Mouse (Mus musculus): ENCODE measurements around the gene Cbx7. TPM values are rescaled to one million over a fixed set of nuclear protein-coding genes. Genes with fewer than 3 reads are reported as not detected.

The Cbx7 gene
- total RNA-seq (2014; rRNA removed; ENCODE audit: low replicate concordance) (0.50 and 2.1 TPM in 2 replicates), polyA plus RNA-seq (2015; fragmentation: Nextera tagmentation; extraction: Ambion mirVana) (0.82 and 1.0 TPM in 2 replicates)

GRCm38 (mm10) chr15:79970940-79971339 is at the start of gene Cbx7:
Gene Cbx7, minus strand, starts transcription at chr15:79971119.
- Histone ChIP-seq H3K4me1 (ENCODE audit: control insufficient read depth, insufficient read depth) (no peaks in the 10 kb centered on the region), H3K36me3 (replicated peaks; ENCODE audit: control insufficient read depth, insufficient read depth, low read length) (no peaks in the 10 kb centered on the region), H3K27ac (ENCODE audit: low read depth) (no peak within 1 kb of the TSS), H3K9ac (replicated peaks; ENCODE audit: low read depth, low read length) (no peak within 1 kb of the TSS), H3K4me3 (ENCODE audit: low read depth, low read length) (no peak within 1 kb of the TSS), H3K27me3 (ENCODE audit: control insufficient read depth, insufficient read depth, low read length) (no peaks in the 10 kb centered on the region), H3K9me3 (replicated peaks; ENCODE audit: control insufficient read depth, low read length) (no peaks in the 10 kb centered on the region), H3K4me2 (ENCODE audit: low read depth, low read length) (no peak within 1 kb of the TSS)
- no peak for TF ChIP-seq CTCF (IDR thresholded peaks at IDR 0.05; ENCODE audit: low read depth)
- no peak for TF ChIP-seq EP300 (IDR thresholded peaks at IDR 0.05; ENCODE audit: low read depth)
- ATAC-seq (ENCODE audit: insufficient read depth, low read depth) = no peak
- WGBS = 91% methylated on average over 11 of the region's 11 CpGs
- no peak for DNase-seq (ENCODE audit: low spot score)

GRCm38 (mm10) chr15:80020516-80020915 is 49.6 kb upstream of the Cbx7 start:
- Histone ChIP-seq H3K9me3 (replicated peaks; ENCODE audit: control insufficient read depth, low read length) (no peaks in the 10 kb centered on the region), H3K9ac (replicated peaks; ENCODE audit: low read depth, low read length) (no peak overlapping the region), H3K27me3 (ENCODE audit: control insufficient read depth, insufficient read depth, low read length) (peaks cover 9% of the 10 kb centered on the region), H3K4me1 (ENCODE audit: control insufficient read depth, insufficient read depth) (peaks cover 20% of the 10 kb centered on the region), H3K4me2 (ENCODE audit: low read depth, low read length) (no peak overlapping the region), H3K36me3 (replicated peaks; ENCODE audit: control insufficient read depth, insufficient read depth, low read length) (no peaks in the 10 kb centered on the region), H3K4me3 (ENCODE audit: low read depth, low read length) (no peak overlapping the region), H3K27ac (ENCODE audit: low read depth) (no peak overlapping the region)
- WGBS = 87% methylated on average over 4 of the region's 4 CpGs
- no peak for TF ChIP-seq EP300 (IDR thresholded peaks at IDR 0.05; ENCODE audit: low read depth)
- TF ChIP-seq CTCF (IDR thresholded peaks at IDR 0.05; ENCODE audit: low read depth) = no peak
- DNase-seq (ENCODE audit: low spot score) = no peak
- no peak for ATAC-seq (ENCODE audit: insufficient read depth, low read depth)

DNA sequence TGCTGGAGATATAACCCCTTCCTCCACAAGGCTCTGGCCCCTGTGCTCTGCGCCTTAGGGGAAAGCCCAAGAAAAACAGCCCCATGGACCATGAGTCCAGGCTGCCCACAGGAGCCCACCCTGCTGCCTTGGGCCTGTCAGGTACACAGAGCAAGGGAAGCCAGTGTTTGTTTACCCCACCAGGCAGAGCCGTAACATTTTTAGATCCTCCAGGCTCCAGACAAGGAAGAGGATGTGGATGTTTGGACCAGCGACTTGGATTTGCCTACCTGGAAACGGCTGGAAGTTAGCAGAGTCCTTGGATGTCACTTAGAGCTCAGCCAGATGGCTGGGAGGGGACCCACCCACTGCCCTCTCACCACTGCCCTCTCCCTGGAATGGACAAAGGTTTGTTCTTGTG is 48.7 kb upstream of the Cbx7 start:
- ATAC-seq (ENCODE audit: insufficient read depth, low read depth) (no peak), DNase-seq (ENCODE audit: low spot score) (no peak)
- Histone ChIP-seq H3K9ac (replicated peaks; ENCODE audit: low read depth, low read length) (no peak overlapping the region), H3K27me3 (ENCODE audit: control insufficient read depth, insufficient read depth, low read length) (peaks cover 17% of the 10 kb centered on the region), H3K4me2 (ENCODE audit: low read depth, low read length) (no peak overlapping the region), H3K4me3 (ENCODE audit: low read depth, low read length) (no peak overlapping the region), H3K9me3 (replicated peaks; ENCODE audit: control insufficient read depth, low read length) (no peaks in the 10 kb centered on the region), H3K27ac (ENCODE audit: low read depth) (no peak overlapping the region), H3K36me3 (replicated peaks; ENCODE audit: control insufficient read depth, insufficient read depth, low read length) (no peaks in the 10 kb centered on the region), H3K4me1 (ENCODE audit: control insufficient read depth, insufficient read depth) (peaks cover 15% of the 10 kb centered on the region)
- TF ChIP-seq CTCF (IDR thresholded peaks at IDR 0.05; ENCODE audit: low read depth) (no peak), EP300 (IDR thresholded peaks at IDR 0.05; ENCODE audit: low read depth) (no peak)
- 56% methylated on average over 4 of the region's 4 CpGs for WGBS

DNA sequence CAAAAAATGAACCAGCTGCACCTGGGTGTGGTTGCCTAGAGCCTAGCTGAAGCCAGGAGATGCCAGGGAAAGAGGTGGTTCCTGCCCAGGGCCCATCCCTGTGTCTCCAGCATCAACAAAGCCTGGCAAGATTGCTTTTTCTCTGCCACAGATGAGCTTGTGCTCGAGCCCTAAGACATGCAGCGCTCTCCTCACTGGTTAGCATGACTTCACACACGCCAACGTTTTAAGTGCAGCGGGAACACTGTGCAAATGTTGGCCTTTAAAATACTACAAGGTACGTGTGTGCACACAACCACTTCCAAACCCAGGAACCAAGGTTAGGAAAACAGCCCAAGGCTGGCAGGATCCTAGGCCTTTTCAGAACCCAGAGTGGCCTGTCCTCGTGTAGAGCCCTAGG is 48.3 kb upstream of the Cbx7 start:
- peaks cover 11% of the 10 kb centered on the region for H3K4me1 ChIP-seq (ENCODE audit: control insufficient read depth, insufficient read depth)
- H3K27me3 ChIP-seq (ENCODE audit: control insufficient read depth, insufficient read depth, low read length) = peaks cover 17% of the 10 kb centered on the region
- WGBS = 81% methylated on average over 7 of the region's 7 CpGs
- DNase-seq (ENCODE audit: low spot score) (no peak), ATAC-seq (ENCODE audit: insufficient read depth, low read depth) (no peak)
- H3K9ac ChIP-seq (replicated peaks; ENCODE audit: low read depth, low read length) = no peak overlapping the region
- H3K27ac ChIP-seq (ENCODE audit: low read depth) = no peak overlapping the region
- H3K4me2 ChIP-seq (ENCODE audit: low read depth, low read length) = no peak overlapping the region
- H3K4me3 ChIP-seq (ENCODE audit: low read depth, low read length) = no peak overlapping the region
- no peaks in the 10 kb centered on the region for H3K36me3 ChIP-seq (replicated peaks; ENCODE audit: control insufficient read depth, insufficient read depth, low read length)
- TF ChIP-seq EP300 (IDR thresholded peaks at IDR 0.05; ENCODE audit: low read depth) (no peak), CTCF (IDR thresholded peaks at IDR 0.05; ENCODE audit: low read depth) (no peak)
- H3K9me3 ChIP-seq (replicated peaks; ENCODE audit: control insufficient read depth, low read length) = no peaks in the 10 kb centered on the region

DNA sequence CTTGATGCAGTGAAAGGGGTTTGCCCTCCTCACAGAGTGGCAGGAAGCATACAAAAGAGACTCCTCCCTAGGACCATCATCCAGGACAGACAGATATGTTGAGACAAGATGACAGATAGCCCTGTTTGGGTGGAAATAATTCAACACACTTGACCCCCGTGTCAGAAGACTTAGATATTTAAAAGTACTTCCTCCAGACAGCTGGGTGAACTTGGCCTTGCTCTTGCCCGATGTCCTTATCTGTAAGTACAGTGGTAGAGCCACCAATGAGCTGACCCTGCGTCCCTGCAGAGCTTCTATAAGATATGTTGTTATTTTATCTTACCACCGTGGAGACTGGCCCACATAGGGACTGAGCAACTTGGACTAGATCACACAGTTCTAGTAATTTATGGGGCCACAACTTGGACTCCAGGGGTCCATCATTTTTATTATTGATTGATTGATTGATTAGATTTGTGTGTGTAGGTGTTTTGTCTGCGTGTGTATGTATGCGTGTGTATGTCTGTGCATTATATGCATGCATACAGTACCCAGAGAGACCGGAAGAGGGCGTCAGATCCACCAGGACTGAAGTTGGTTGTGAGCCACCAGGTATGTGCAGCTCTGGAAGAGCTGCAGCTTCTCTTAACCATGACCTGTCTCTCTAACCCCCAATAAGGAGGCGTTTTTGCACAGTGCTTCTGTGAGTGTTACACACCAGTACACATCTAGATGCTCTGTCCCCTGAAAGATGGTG is 45.8 kb upstream of the Cbx7 start:
- Histone ChIP-seq H3K36me3 (replicated peaks; ENCODE audit: control insufficient read depth, insufficient read depth, low read length) (no peaks in the 10 kb centered on the region), H3K9ac (replicated peaks; ENCODE audit: low read depth, low read length) (no peak overlapping the region), H3K4me1 (ENCODE audit: control insufficient read depth, insufficient read depth) (peaks cover 25% of the 10 kb centered on the region), H3K9me3 (replicated peaks; ENCODE audit: control insufficient read depth, low read length) (no peaks in the 10 kb centered on the region), H3K4me3 (ENCODE audit: low read depth, low read length) (no peak overlapping the region), H3K27me3 (ENCODE audit: control insufficient read depth, insufficient read depth, low read length) (peaks cover 40% of the 10 kb centered on the region), H3K4me2 (ENCODE audit: low read depth, low read length) (no peak overlapping the region), H3K27ac (ENCODE audit: low read depth) (no peak overlapping the region)
- no peak for TF ChIP-seq EP300 (IDR thresholded peaks at IDR 0.05; ENCODE audit: low read depth)
- TF ChIP-seq CTCF (IDR thresholded peaks at IDR 0.05; ENCODE audit: low read depth) = no peak
- 75% methylated on average over 9 of the region's 9 CpGs for WGBS
- DNase-seq (ENCODE audit: low spot score) (no peak), ATAC-seq (ENCODE audit: insufficient read depth, low read depth) (no peak)
